Mouse (Mus musculus) liver, embryonic 14.5 days (tissue): Measurements from ENCODE around the gene Rprd2. TPM values are rescaled to one million over a fixed set of nuclear protein-coding genes. Genes with fewer than 3 reads are reported as not detected.

ENCODE experiments used
- ATAC-seq: fragments of 200-750 bp; cut with Nextera tagmentation; 2 replicates; pipeline ENCODE4 v1.8.0; 2017; ENCODE audit warnings: moderate number of reproducible peaks, mild to moderate bottlenecking, moderate library complexity; ENCODE audit not compliant: insufficient read depth
- DNase-seq, 3 experiments: peaks; one replicate each; pipeline ENCODE4 v3.0.0-alpha.2; 2012 to 2013; ENCODE audit warnings: low read depth in 3 of 3, low spot score in 3 of 3
- H3K27ac ChIP-seq: fragments of 300-500 bp; sonication (generic); 2 replicates; pipeline ENCODE4 v1.5.1; 2014; ENCODE audit warnings: moderate library complexity, mild to moderate bottlenecking, control low read depth, inconsistent platforms
- H3K27me3 ChIP-seq: fragments of 300-500 bp; sonication (generic); 2 replicates; pipeline ENCODE4 v1.6.1; 2014; ENCODE audit warnings: mild to moderate bottlenecking, low read length, moderate library complexity; ENCODE audit not compliant: control insufficient read depth, insufficient read depth
- H3K36me3 ChIP-seq: fragments of 300-500 bp; sonication (generic); replicated peaks from 2 replicates; pipeline ENCODE4 v1.6.1; 2014; ENCODE audit warnings: low read depth; ENCODE audit not compliant: control insufficient read depth, insufficient read depth
- H3K4me1 ChIP-seq, 2 experiments: fragments of 200-500 bp in 1 of 2; fragments of 300-500 bp in 1 of 2; sonication (generic) in 1 of 2; replicated peaks; 2 replicates each; pipeline ENCODE4 v1.6.1; 2012 to 2014; ENCODE audit warnings: antibody characterized with exemption in 1 of 2, inconsistent platforms in 1 of 2, low read length in 1 of 2; ENCODE audit not compliant: control insufficient read depth in 2 of 2, insufficient read depth in 2 of 2
- H3K4me2 ChIP-seq: fragments of 300-500 bp; sonication (generic); 2 replicates; pipeline ENCODE4 v1.6.1; 2014; ENCODE audit warnings: low read depth, mild to moderate bottlenecking, control low read depth, moderate library complexity
- H3K4me3 ChIP-seq, 2 experiments: fragments of 200-500 bp in 1 of 2; fragments of 300-500 bp in 1 of 2; sonication (generic) in 1 of 2; 2 replicates each; pipeline ENCODE4 v1.5.1; 2012 to 2014; ENCODE audit warnings: low read depth in 2 of 2, low read length in 2 of 2, mild to moderate bottlenecking in 2 of 2, control low read depth in 1 of 2, inconsistent platforms in 1 of 2, moderate library complexity in 1 of 2; ENCODE audit not compliant: insufficient read depth in 1 of 2
- H3K9ac ChIP-seq: fragments of 300-500 bp; sonication (generic); replicated peaks from 2 replicates; pipeline ENCODE4 v1.6.1; 2014; ENCODE audit warnings: mild to moderate bottlenecking, control low read depth, moderate library complexity
- H3K9me3 ChIP-seq: fragments of 300-500 bp; sonication (generic); 2 replicates; pipeline ENCODE4 v1.6.1; 2016; ENCODE audit warnings: low read length, mixed read lengths; ENCODE audit not compliant: control insufficient read depth
- CTCF ChIP-seq: IDR thresholded peaks from 2 replicates; pipeline ENCODE4 v1.5.1; 2016; ENCODE audit warnings: antibody characterized with exemption, low read depth, control low read depth
- EP300 ChIP-seq: IDR thresholded peaks from 2 replicates; pipeline ENCODE4 v1.6.1; 2016; ENCODE audit warnings: antibody characterized with exemption, low read depth
- WGBS: fragments of 180-500 bp; shearing (Covaris S2); extraction: QIAGEN DNeasy Blood & Tissue Kit; methylation state at CpG from one replicate; pipeline ENCODE4 v1.1.7; 2014; ENCODE audit not compliant: insufficient replicate concordance; 5-methylcytosine and 5-hydroxymethylcytosine counted together
- microRNA-seq: library from miRNA; unstranded; fragments of <30 nt; microRNA quantifications from one replicate; pipeline ENCODE4, GENCODE M21; 2016
- polyA plus RNA-seq, 2 experiments: library from polyadenylated mRNA; depleted of rRNA in 1 of 2; stranded (reverse) in 1 of 2; unstranded in 1 of 2; fragments of >200 nt; fragmentation: Nextera tagmentation in 1 of 2; extraction: Ambion mirVana in 1 of 2; gene quantifications; 2 replicates each; pipeline versions ENCODE4 v1.2.1 to v1.2.3; 2012 to 2014

The Rprd2 gene
- polyA plus RNA-seq, 2 experiments = 5.3 to 6.6 TPM

DNA sequence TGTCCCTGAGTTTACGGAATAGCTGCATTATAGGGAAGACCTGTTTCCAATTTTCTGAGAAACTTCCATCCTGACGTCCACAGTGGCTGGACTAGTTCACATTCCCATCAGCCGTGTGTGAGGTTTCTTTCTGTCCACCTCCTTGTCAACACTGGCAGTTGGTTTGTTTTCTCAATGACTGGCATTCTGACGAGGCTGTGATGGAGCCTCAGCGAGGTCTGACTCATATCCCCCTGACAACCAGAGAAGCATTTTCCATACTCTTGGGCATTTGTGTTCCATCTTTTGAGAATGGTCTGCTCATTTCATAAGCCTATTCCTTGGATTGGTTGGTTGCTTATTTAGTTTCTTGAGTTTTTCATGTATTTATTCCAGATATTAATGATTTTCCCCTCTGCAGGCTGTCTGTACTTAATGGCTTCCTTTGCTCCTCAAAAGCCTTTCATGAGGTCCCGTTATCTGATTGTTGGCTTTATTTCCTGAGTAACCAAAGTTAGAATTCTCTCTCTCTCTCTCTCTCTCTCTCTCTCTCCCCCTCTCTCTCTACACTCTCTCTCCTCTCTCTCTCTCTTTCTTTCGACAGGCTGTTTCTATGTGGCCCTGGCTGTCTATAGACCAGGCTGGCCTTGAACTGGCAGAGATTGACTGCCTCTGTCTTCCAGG, 91.8 kb downstream of the Rprd2 start:
- ATAC-seq = no peak
- Histone ChIP-seq H3K36me3 (no peaks in the 10 kb centered on the region), H3K9ac (no peak overlapping the region), H3K4me1 (no peaks in the 10 kb centered on the region), H3K27ac (no peak overlapping the region), H3K4me2 (no peak overlapping the region), H3K27me3 (no peaks in the 10 kb centered on the region), H3K4me3 (no peak overlapping the region), H3K9me3 (no peaks in the 10 kb centered on the region)
- 49% methylated on average over 7 of the region's 7 CpGs for WGBS
- TF ChIP-seq CTCF = no peak
- DNase-seq = no peak

DNA sequence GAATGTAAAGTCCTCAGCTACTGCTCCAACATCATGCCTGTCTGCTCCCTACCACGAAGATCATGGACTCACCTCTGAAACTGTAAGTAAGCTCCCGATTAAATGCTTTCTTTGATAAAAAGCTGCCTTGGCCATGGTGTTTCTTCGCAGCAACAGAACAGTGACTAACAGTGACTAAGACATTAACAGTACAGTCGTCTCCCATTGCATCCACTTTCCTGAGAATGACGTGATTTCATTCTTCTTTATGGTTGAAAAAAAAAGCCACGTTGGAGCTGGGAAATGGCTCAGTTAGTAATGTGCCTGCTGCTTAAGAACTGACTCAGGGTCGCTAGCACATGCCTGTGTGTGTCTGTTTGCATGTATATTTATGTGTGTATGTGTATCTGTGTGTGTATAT, 92.8 kb downstream of the Rprd2 start:
- Histone ChIP-seq H3K9me3 (no peaks in the 10 kb centered on the region), H3K4me3 (no peak overlapping the region), H3K4me1 (no peaks in the 10 kb centered on the region), H3K27me3 (no peaks in the 10 kb centered on the region), H3K9ac (no peak overlapping the region), H3K36me3 (no peaks in the 10 kb centered on the region), H3K27ac (no peak overlapping the region), H3K4me2 (no peak overlapping the region)
- 70% methylated on average over 7 of the region's 7 CpGs for WGBS
- no peak for DNase-seq
- ATAC-seq = no peak
- no peak for TF ChIP-seq EP300
- no peak for TF ChIP-seq CTCF

DNA sequence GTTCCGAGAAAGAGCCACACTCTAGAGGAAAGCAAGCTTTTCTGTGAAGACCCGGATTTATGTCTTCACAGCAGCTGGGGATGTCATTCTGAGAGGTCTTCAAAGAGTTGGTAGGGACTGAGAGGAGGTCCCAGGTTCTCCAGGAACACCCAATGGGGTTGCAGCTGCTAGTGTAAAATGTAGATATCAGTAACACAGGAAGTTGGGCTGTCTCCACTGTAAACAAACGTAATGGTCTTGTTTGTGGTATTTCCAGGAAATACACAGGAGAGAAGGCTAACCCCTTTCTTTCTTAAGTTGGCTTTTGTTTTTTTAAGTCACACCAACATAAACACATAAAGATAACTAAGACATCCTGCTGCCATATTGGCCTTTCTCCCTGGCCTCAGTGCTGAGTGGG, 96.3 kb downstream of the Rprd2 start:
- H3K9ac ChIP-seq = no peak overlapping the region
- no peaks in the 10 kb centered on the region for H3K9me3 ChIP-seq
- DNase-seq (no peak), ATAC-seq (no peak)
- H3K4me3 ChIP-seq = no peak overlapping the region
- H3K4me2 ChIP-seq = no peak overlapping the region
- TF ChIP-seq CTCF (no peak), EP300 (no peak)
- H3K27ac ChIP-seq = no peak overlapping the region
- no peaks in the 10 kb centered on the region for H3K4me1 ChIP-seq
- H3K36me3 ChIP-seq = no peaks in the 10 kb centered on the region
- no peaks in the 10 kb centered on the region for H3K27me3 ChIP-seq
- WGBS = 40% methylated on average over 3 of the region's 3 CpGs

DNA sequence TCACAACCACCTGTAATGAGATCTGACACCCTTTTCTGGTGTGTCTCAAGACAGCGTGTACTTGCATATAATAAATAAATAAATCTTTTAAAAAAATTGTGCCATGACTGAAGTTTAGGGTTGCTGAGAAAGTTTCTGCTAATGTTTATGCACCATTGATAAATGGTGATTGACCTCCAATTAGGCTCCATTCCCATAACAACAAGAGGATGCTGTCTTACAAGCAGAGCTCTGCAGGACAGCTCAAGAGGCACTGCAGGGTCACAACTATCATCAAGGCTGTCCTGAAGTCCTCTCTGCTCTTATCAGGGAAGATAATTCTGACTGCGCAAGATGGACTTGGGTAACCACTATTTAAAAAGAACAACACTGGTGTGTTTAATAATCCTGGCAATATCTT, 100.5 kb downstream of the Rprd2 start:
- ATAC-seq (no peak), DNase-seq (no peak)
- H3K4me1 ChIP-seq = no peaks in the 10 kb centered on the region
- H3K9me3 ChIP-seq = no peaks in the 10 kb centered on the region
- no peak for TF ChIP-seq EP300
- no peak for TF ChIP-seq CTCF
- no peak overlapping the region for H3K27ac ChIP-seq
- no peak overlapping the region for H3K4me3 ChIP-seq
- no peak overlapping the region for H3K9ac ChIP-seq
- H3K27me3 ChIP-seq = no peaks in the 10 kb centered on the region
- no peak overlapping the region for H3K4me2 ChIP-seq
- 77% methylated on average over 2 of the region's 2 CpGs for WGBS
- H3K36me3 ChIP-seq = no peaks in the 10 kb centered on the region

DNA sequence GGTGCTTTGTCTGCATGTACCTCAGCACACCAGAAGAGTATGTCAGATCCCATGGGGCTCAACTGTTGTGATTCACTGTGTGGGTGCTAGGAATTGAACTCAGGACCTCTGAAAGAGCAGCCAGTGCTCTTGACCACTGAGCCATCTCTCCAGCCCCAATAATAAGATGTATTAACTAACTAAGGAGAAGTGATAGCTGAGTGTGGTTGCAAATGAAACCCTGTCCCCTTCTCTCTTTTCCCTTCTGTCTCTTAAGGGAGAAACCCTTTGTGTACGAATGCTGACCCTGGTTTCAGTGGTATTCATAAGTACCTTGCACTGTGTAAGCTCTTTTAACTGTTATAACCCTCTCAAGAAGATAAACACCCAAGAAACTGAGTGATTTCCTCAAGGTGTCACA, 102.6 kb downstream of the Rprd2 start:
- no peaks in the 10 kb centered on the region for H3K27me3 ChIP-seq
- 57% methylated on average over 1 of the region's 1 CpGs for WGBS
- H3K9ac ChIP-seq = no peak overlapping the region
- H3K4me1 ChIP-seq = no peaks in the 10 kb centered on the region
- no peaks in the 10 kb centered on the region for H3K9me3 ChIP-seq
- ATAC-seq = no peak
- DNase-seq = no peak
- H3K4me3 ChIP-seq = no peak overlapping the region
- H3K27ac ChIP-seq = no peak overlapping the region
- H3K4me2 ChIP-seq = no peak overlapping the region
- H3K36me3 ChIP-seq = no peaks in the 10 kb centered on the region
- TF ChIP-seq EP300 (no peak), CTCF (no peak)

Small RNAs within 50 kb of the gene (microRNA-seq; reads per million reads assigned to microRNA genes)
- gene Mir7014 = not detected

Other genes with a start within 250 kb of the Rprd2 start
- 10.9 and 17.1 TPM in 2 replicates for gene Golph3l, start 229.9 kb downstream of the Rprd2 start, polyA plus RNA-seq (2012; rRNA removed)
- 32.6 and 38.5 TPM in 2 replicates for gene Golph3l, start 229.9 kb downstream of the Rprd2 start, polyA plus RNA-seq (2014; fragmentation: Nextera tagmentation; extraction: Ambion mirVana)
- 10.2 and 14.9 TPM in 2 replicates for gene Ensa, start 193.9 kb downstream of the Rprd2 start, polyA plus RNA-seq (2012; rRNA removed)
- gene Ensa, start 193.9 kb downstream of the Rprd2 start, polyA plus RNA-seq (2014; fragmentation: Nextera tagmentation; extraction: Ambion mirVana) = 26.8 and 27.1 TPM in 2 replicates
- gene Mcl1, start 160.1 kb downstream of the Rprd2 start, polyA plus RNA-seq (2012; rRNA removed) = 26.6 and 34.6 TPM in 2 replicates
- 39.2 and 45.0 TPM in 2 replicates for gene Mcl1, start 160.1 kb downstream of the Rprd2 start, polyA plus RNA-seq (2014; fragmentation: Nextera tagmentation; extraction: Ambion mirVana)
- gene Adamtsl4, start 130.9 kb downstream of the Rprd2 start, polyA plus RNA-seq (2012; rRNA removed) = 0.12 and 0.43 TPM in 2 replicates
- 0.17 and 0.47 TPM in 2 replicates for gene Adamtsl4, start 130.9 kb downstream of the Rprd2 start, polyA plus RNA-seq (2014; fragmentation: Nextera tagmentation; extraction: Ambion mirVana)
- gene Ecm1, start 79.3 kb downstream of the Rprd2 start, polyA plus RNA-seq (2012; rRNA removed) = 9.3 and 9.8 TPM in 2 replicates
- 10.2 and 12.9 TPM in 2 replicates for gene Ecm1, start 79.3 kb downstream of the Rprd2 start, polyA plus RNA-seq (2014; fragmentation: Nextera tagmentation; extraction: Ambion mirVana)
- 14.5 and 19.9 TPM in 2 replicates for gene Tars2, start 58.7 kb downstream of the Rprd2 start, polyA plus RNA-seq (2012; rRNA removed)
- gene Tars2, start 58.7 kb downstream of the Rprd2 start, polyA plus RNA-seq (2014; fragmentation: Nextera tagmentation; extraction: Ambion mirVana) = 37.1 and 39.9 TPM in 2 replicates
- 9.9 and 18.9 TPM in 2 replicates for gene Prpf3, start 37.0 kb upstream of the Rprd2 start, polyA plus RNA-seq (2012; rRNA removed)
- gene Prpf3, start 37.0 kb upstream of the Rprd2 start, polyA plus RNA-seq (2014; fragmentation: Nextera tagmentation; extraction: Ambion mirVana) = 27.2 and 27.5 TPM in 2 replicates
- 72.5 and 119 TPM in 2 replicates for gene Mrps21, start 52.7 kb upstream of the Rprd2 start, polyA plus RNA-seq (2012; rRNA removed)
- 224 and 226 TPM in 2 replicates for gene Mrps21, start 52.7 kb upstream of the Rprd2 start, polyA plus RNA-seq (2014; fragmentation: Nextera tagmentation; extraction: Ambion mirVana)
- gene Ciart, start 63.4 kb upstream of the Rprd2 start, polyA plus RNA-seq (2012; rRNA removed) = 0.57 and 0.73 TPM in 2 replicates
- gene Ciart, start 63.4 kb upstream of the Rprd2 start, polyA plus RNA-seq (2014; fragmentation: Nextera tagmentation; extraction: Ambion mirVana) = 0.32 and 0.53 TPM in 2 replicates
- gene BC028528, start 73.1 kb upstream of the Rprd2 start, polyA plus RNA-seq (2012; rRNA removed) = 3.2 and 5.1 TPM in 2 replicates
- gene BC028528, start 73.1 kb upstream of the Rprd2 start, polyA plus RNA-seq (2014; fragmentation: Nextera tagmentation; extraction: Ambion mirVana) = 3.8 and 5.1 TPM in 2 replicates
- 26.2 and 28.6 TPM in 2 replicates for gene Aph1a, start 75.1 kb upstream of the Rprd2 start, polyA plus RNA-seq (2012; rRNA removed)
- 14.0 and 16.1 TPM in 2 replicates for gene Aph1a, start 75.1 kb upstream of the Rprd2 start, polyA plus RNA-seq (2014; fragmentation: Nextera tagmentation; extraction: Ambion mirVana)
- gene Car14, start 85.8 kb upstream of the Rprd2 start, polyA plus RNA-seq (2012; rRNA removed) = 4.8 and 5.3 TPM in 2 replicates
- gene Car14, start 85.8 kb upstream of the Rprd2 start, polyA plus RNA-seq (2014; fragmentation: Nextera tagmentation; extraction: Ambion mirVana) = 9.3 and 11.1 TPM in 2 replicates
- 39.5 and 104 TPM in 2 replicates for gene Anp32e, start 110.4 kb upstream of the Rprd2 start, polyA plus RNA-seq (2012; rRNA removed)
- 39.5 and 45.3 TPM in 2 replicates for gene Anp32e, start 110.4 kb upstream of the Rprd2 start, polyA plus RNA-seq (2014; fragmentation: Nextera tagmentation; extraction: Ambion mirVana)
- gene Plekho1, start 177.1 kb upstream of the Rprd2 start, polyA plus RNA-seq (2012; rRNA removed) = 6.1 and 9.0 TPM in 2 replicates
- gene Plekho1, start 177.1 kb upstream of the Rprd2 start, polyA plus RNA-seq (2014; fragmentation: Nextera tagmentation; extraction: Ambion mirVana) = 3.6 and 5.4 TPM in 2 replicates
- gene Vps45, start 239.6 kb upstream of the Rprd2 start, polyA plus RNA-seq (2012; rRNA removed) = 4.8 and 6.6 TPM in 2 replicates
- 9.0 and 9.8 TPM in 2 replicates for gene Vps45, start 239.6 kb upstream of the Rprd2 start, polyA plus RNA-seq (2014; fragmentation: Nextera tagmentation; extraction: Ambion mirVana)